Mouse (Mus musculus) MEL (cell line): ENCODE measurements around the gene Urah. TPM values are rescaled to one million over a fixed set of nuclear protein-coding genes. Genes with fewer than 3 reads are reported as not detected.

Experiments
- DNase-seq: peaks from one replicate; pipeline ENCODE4 v3.0.0; 2011; ENCODE audit warnings: low read depth, low spot score
- H3K27ac ChIP-seq: 2 replicates; pipeline ENCODE4 v1.5.1; 2012; ENCODE audit warnings: low read depth, mild to moderate bottlenecking, control low read depth, low read length, moderate library complexity; ENCODE audit not compliant: control insufficient read depth
- H3K27me3 ChIP-seq, 2 experiments: fragments of 150-350 bp in 1 of 2; sonication (generic) in 1 of 2; 2 replicates each; pipeline ENCODE4 v1.6.1; 2012; ENCODE audit warnings: low read length in 2 of 2, mild to moderate bottlenecking in 2 of 2, improper control_type of control experiment in 1 of 2, moderate library complexity in 1 of 2; ENCODE audit not compliant: insufficient read depth in 2 of 2, control insufficient read depth in 1 of 2
- H3K36me3 ChIP-seq, 2 experiments: 2 replicates each; pipeline ENCODE4 v1.6.1; 2012 to 2014; ENCODE audit warnings: low read length in 2 of 2, improper control_type of control experiment in 1 of 2, inconsistent platforms in 1 of 2, mild to moderate bottlenecking in 1 of 2; ENCODE audit not compliant: insufficient read depth in 2 of 2, control insufficient read depth in 1 of 2
- H3K4me1 ChIP-seq, 2 experiments: fragments of 150-350 bp in 1 of 2; sonication (generic) in 1 of 2; 2 replicates each; pipeline ENCODE4 v1.6.1; 2012; ENCODE audit warnings: low read length in 2 of 2, improper control_type of control experiment in 1 of 2, mild to moderate bottlenecking in 1 of 2; ENCODE audit not compliant: insufficient read depth in 2 of 2, control insufficient read depth in 1 of 2
- H3K4me3 ChIP-seq, 2 experiments: fragments of 150-350 bp in 1 of 2; sonication (generic) in 1 of 2; 2 replicates each; pipeline ENCODE4 v1.5.1; 2012; ENCODE audit warnings: low read depth in 2 of 2, low read length in 2 of 2, mild to moderate bottlenecking in 2 of 2, moderate library complexity in 2 of 2, control low read depth in 1 of 2, improper control_type of control experiment in 1 of 2; ENCODE audit not compliant: control insufficient read depth in 1 of 2, insufficient read depth in 1 of 2
- H3K79me2 ChIP-seq: 2 replicates; pipeline ENCODE4 v1.6.1; 2012; ENCODE audit warnings: mild to moderate bottlenecking, low read length, moderate library complexity; ENCODE audit not compliant: control insufficient read depth, poor library complexity, insufficient read depth
- H3K9ac ChIP-seq: 2 replicates; pipeline ENCODE4 v1.6.1; 2012; ENCODE audit warnings: low read depth, mild to moderate bottlenecking, control low read depth, low read length, moderate library complexity; ENCODE audit not compliant: control insufficient read depth, poor library complexity, severe bottlenecking
- H3K9me3 ChIP-seq: fragments of 150-350 bp; sonication (generic); replicated peaks from 2 replicates; pipeline ENCODE4 v1.6.1; 2012; ENCODE audit warnings: mild to moderate bottlenecking, low read length, improper control_type of control experiment, moderate library complexity; ENCODE audit not compliant: insufficient read depth
- E2F4 ChIP-seq: IDR thresholded peaks from 2 replicates; pipeline ENCODE4 v1.6.1; 2011; ENCODE audit warnings: low read depth, low read length, improper control_type of control experiment, borderline replicate concordance
- ELF1 ChIP-seq: IDR thresholded peaks from 2 replicates; pipeline ENCODE4 v1.6.1; 2014; ENCODE audit warnings: low read depth, mild to moderate bottlenecking, inconsistent platforms, low read length, improper control_type of control experiment, moderate library complexity
- ETS1 ChIP-seq: IDR thresholded peaks from 2 replicates; pipeline ENCODE4 v1.6.1; 2012; ENCODE audit warnings: low read depth, mild to moderate bottlenecking, inconsistent platforms, low read length, improper control_type of control experiment, moderate library complexity
- GATA1 ChIP-seq: IDR thresholded peaks from 2 replicates; pipeline ENCODE4 v1.6.1; 2011; ENCODE audit warnings: low read depth, low read length, improper control_type of control experiment
- HCFC1 ChIP-seq: IDR thresholded peaks from 2 replicates; pipeline ENCODE4 v1.6.1; 2012; ENCODE audit warnings: low read depth, mild to moderate bottlenecking, inconsistent platforms, low read length, improper control_type of control experiment, moderate library complexity
- MAX ChIP-seq: IDR thresholded peaks from 2 replicates; pipeline ENCODE4 v1.6.1; 2011; ENCODE audit warnings: low read length, improper control_type of control experiment
- MAZ ChIP-seq: IDR thresholded peaks from 2 replicates; pipeline ENCODE4 v1.6.1; 2012; ENCODE audit warnings: low read depth, mild to moderate bottlenecking, inconsistent platforms, low read length, improper control_type of control experiment
- MEF2A ChIP-seq: IDR thresholded peaks from 2 replicates; pipeline ENCODE4 v1.6.1; 2014; ENCODE audit warnings: low read depth, mild to moderate bottlenecking, inconsistent platforms, low read length, improper control_type of control experiment; ENCODE audit not compliant: poor library complexity, insufficient replicate concordance, severe bottlenecking; ENCODE audit errors: extremely low read depth
- MYB ChIP-seq: IDR thresholded peaks from 2 replicates; pipeline ENCODE4 v1.6.1; 2011; ENCODE audit warnings: mild to moderate bottlenecking, low read depth, low read length, improper control_type of control experiment
- MYC ChIP-seq: IDR thresholded peaks from 2 replicates; pipeline ENCODE4 v1.6.1; 2011; ENCODE audit warnings: low read depth, mild to moderate bottlenecking, low read length, improper control_type of control experiment, moderate library complexity
- NELFE ChIP-seq: IDR thresholded peaks from 2 replicates; pipeline ENCODE4 v1.6.1; 2011; ENCODE audit warnings: low read depth, low read length, improper control_type of control experiment
- POLR2AphosphoS2 ChIP-seq: IDR thresholded peaks from 2 replicates; pipeline ENCODE4 v1.6.1; 2011; ENCODE audit warnings: low read length, improper control_type of control experiment
- POLR2AphosphoS5 ChIP-seq: IDR thresholded peaks from 2 replicates; pipeline ENCODE4 v1.6.1; 2012; ENCODE audit warnings: low read depth, borderline replicate concordance, mild to moderate bottlenecking, inconsistent platforms, low read length, moderate library complexity, mixed read lengths
- SIN3A ChIP-seq: IDR thresholded peaks from 2 replicates; pipeline ENCODE4 v1.6.1; 2012; ENCODE audit warnings: low read length, improper control_type of control experiment, inconsistent platforms
- SMC3 ChIP-seq: IDR thresholded peaks from 2 replicates; pipeline ENCODE4 v1.6.1; 2011; ENCODE audit warnings: low read depth, low read length, improper control_type of control experiment
- TBP ChIP-seq: IDR thresholded peaks from 2 replicates; pipeline ENCODE4 v1.8.0; 2011; ENCODE audit warnings: low read depth, low read length, improper control_type of control experiment
- TCF12 ChIP-seq: IDR thresholded peaks from 2 replicates; pipeline ENCODE4 v1.6.1; 2014; ENCODE audit warnings: low read depth, mild to moderate bottlenecking, inconsistent platforms, low read length, improper control_type of control experiment, moderate library complexity
- USF1 ChIP-seq: IDR thresholded peaks from 2 replicates; pipeline ENCODE4 v1.6.1; 2014; ENCODE audit warnings: low read depth, mild to moderate bottlenecking, inconsistent platforms, low read length, improper control_type of control experiment, moderate library complexity
- USF2 ChIP-seq, 2 experiments: IDR thresholded peaks; 2 replicates each; pipeline ENCODE4 v1.6.1; 2011 to 2012; ENCODE audit warnings: improper control_type of control experiment in 2 of 2, low read length in 2 of 2, borderline replicate concordance in 1 of 2, inconsistent platforms in 1 of 2, low read depth in 1 of 2, mild to moderate bottlenecking in 1 of 2; ENCODE audit not compliant: insufficient read depth in 1 of 2
- ZKSCAN1 ChIP-seq: IDR thresholded peaks from 2 replicates; pipeline ENCODE4 v1.6.1; 2012; ENCODE audit warnings: low read depth, mild to moderate bottlenecking, inconsistent platforms, low read length, improper control_type of control experiment, moderate library complexity
- ZNF384 ChIP-seq: IDR thresholded peaks from 2 replicates; pipeline ENCODE4 v1.6.1; 2012; ENCODE audit warnings: low read depth, mild to moderate bottlenecking, inconsistent platforms, low read length, improper control_type of control experiment
- polyA plus RNA-seq, 2 experiments: library from polyadenylated mRNA; stranded (reverse) in 1 of 2; unstranded in 1 of 2; fragments of >175 nt in 1 of 2; fragments of >200 nt in 1 of 2; gene quantifications; 2 replicates each; pipeline versions ENCODE4 v1.2.1 to v1.2.4; 2012; ENCODE audit warnings: low replicate concordance in 2 of 2, low read depth in 1 of 2; ENCODE audit not compliant: insufficient read length in 2 of 2, insufficient read depth in 1 of 2, missing spikeins in 1 of 2
- total RNA-seq: library from RNA; depleted of rRNA; stranded (reverse); fragments of 300-350 nt; gene quantifications from 2 replicates; pipeline ENCODE4 v1.2.3, GENCODE M21; 2012; rRNA removed

The Urah gene
- total RNA-seq: not detected in 2 replicates
- polyA plus RNA-seq: not detected

- H3K9me3 ChIP-seq: no peaks in the 10 kb centered on the region
- peaks cover 3 to 9% of the 10 kb centered on the region in 2 experiments; a peak in 2 of 4 replicates for H3K4me1 ChIP-seq
- H3K9ac ChIP-seq: no peak within 1 kb of the TSS
- H3K27me3 ChIP-seq: peaks cover 6 to 13% of the 10 kb centered on the region in 2 experiments
- no peaks in the 10 kb centered on the region for H3K79me2 ChIP-seq
- no peak for TF ChIP-seq MEF2A
- no peak for TF ChIP-seq TCF12
- no peak for TF ChIP-seq MYC
- no peak for TF ChIP-seq ETS1
- TF ChIP-seq MYB: no peak
- TF ChIP-seq USF1: no peak
- no peak for TF ChIP-seq POLR2AphosphoS5
- TF ChIP-seq SMC3: no peak
- TF ChIP-seq GATA1: no peak
- TF ChIP-seq ZKSCAN1: no peak
- no peak for TF ChIP-seq HCFC1
- no peak for TF ChIP-seq MAX
- no peaks in the 10 kb centered on the region; a peak in 1 of 4 replicates for H3K36me3 ChIP-seq
- H3K27ac ChIP-seq: no peak within 1 kb of the TSS
- H3K4me3 ChIP-seq: no peak within 1 kb of the TSS
- DNase-seq: no peak
Measured at GRCm38 (mm10) chr7:140834968-140835757, at the start of gene Urah. Urah (plus strand) TSS chr7:140835018.

GRCm38 (mm10) chr7:140787406-140788052, 47.3 kb upstream of the Urah start, which contains the start of gene Syce1:
Syce1 (minus strand) TSS chr7:140787852.
- Histone ChIP-seq H3K27me3 (peaks cover 0 to under 1% of the 10 kb centered on the region in 2 experiments; a peak in 1 of 4 replicates), H3K9me3 (no peaks in the 10 kb centered on the region), H3K27ac (no peak within 1 kb of the TSS), H3K36me3 (no peaks in the 10 kb centered on the region), H3K4me3 (no peak within 1 kb of the TSS), H3K79me2 (no peaks in the 10 kb centered on the region), H3K9ac (no peak within 1 kb of the TSS), H3K4me1 (no peaks in the 10 kb centered on the region)
- DNase-seq: no peak
- no peak for TF ChIP-seq TCF12
- no peak for TF ChIP-seq ZNF384
- TF ChIP-seq POLR2AphosphoS2: no peak
- no peak for TF ChIP-seq MYB
- TF ChIP-seq MEF2A: no peak
- no peak for TF ChIP-seq SMC3
- TF ChIP-seq TBP: no peak
- TF ChIP-seq NELFE: no peak
- TF ChIP-seq MYC: no peak
- TF ChIP-seq SIN3A: no peak
- no peak for TF ChIP-seq MAZ
- no peak for TF ChIP-seq ELF1
- TF ChIP-seq ZKSCAN1: no peak
- TF ChIP-seq USF2 (IDR thresholded peaks at IDR 0.05; ENCODE audit: borderline replicate concordance in 1 of 2, insufficient read depth in 1 of 2, low read depth in 1 of 2, low read length in 2 of 2): no peak
- TF ChIP-seq E2F4: no peak
